Mouse (Mus musculus) liver, embryonic 15.5 days (tissue): Measurements from ENCODE around the gene Hnrnpul1. TPM values are rescaled to one million over a fixed set of nuclear protein-coding genes. Genes with fewer than 3 reads are reported as not detected.
A peak's percentile ranks its signal among the peaks of the same experiment; 100 is the strongest.

Experiments
- ATAC-seq: fragments of 200-750 bp; cut with Nextera tagmentation; 2 replicates; pipeline ENCODE4 v1.8.0; 2017; ENCODE audit warnings: moderate number of reproducible peaks, mild to moderate bottlenecking, moderate library complexity; ENCODE audit not compliant: insufficient read depth
- H3K27ac ChIP-seq: fragments of 300-500 bp; sonication (generic); replicated peaks from 2 replicates; pipeline ENCODE4 v1.5.1; 2015; ENCODE audit warnings: mild to moderate bottlenecking, inconsistent platforms
- H3K27me3 ChIP-seq: fragments of 300-500 bp; sonication (generic); 2 replicates; pipeline ENCODE4 v1.6.1; 2015; ENCODE audit warnings: mild to moderate bottlenecking, inconsistent platforms
- H3K36me3 ChIP-seq: fragments of 300-500 bp; sonication (generic); replicated peaks from 2 replicates; pipeline ENCODE4 v1.6.1; 2015; ENCODE audit warnings: moderate library complexity, mild to moderate bottlenecking, inconsistent platforms
- H3K4me1 ChIP-seq: fragments of 300-500 bp; sonication (generic); replicated peaks from 2 replicates; pipeline ENCODE4 v1.6.1; 2015; ENCODE audit warnings: inconsistent platforms
- H3K4me2 ChIP-seq: fragments of 300-500 bp; sonication (generic); 2 replicates; pipeline ENCODE4 v1.6.1; 2015; ENCODE audit warnings: moderate library complexity, mild to moderate bottlenecking, inconsistent platforms
- H3K4me3 ChIP-seq: fragments of 300-500 bp; sonication (generic); replicated peaks from 2 replicates; pipeline ENCODE4 v1.5.1; 2015; ENCODE audit warnings: mild to moderate bottlenecking, inconsistent platforms
- H3K9ac ChIP-seq: fragments of 300-500 bp; sonication (generic); 2 replicates; pipeline ENCODE4 v1.6.1; 2015; ENCODE audit warnings: moderate library complexity, mild to moderate bottlenecking, inconsistent platforms
- H3K9me3 ChIP-seq: fragments of 300-500 bp; sonication (generic); replicated peaks from 2 replicates; pipeline ENCODE4 v1.6.1; 2016; ENCODE audit warnings: inconsistent platforms
- WGBS: fragments of 180-500 bp; shearing (Covaris S2); methylation state at CpG from one replicate; pipeline ENCODE4 v1.1.7; 2015; ENCODE audit warnings: mixed read lengths; ENCODE audit not compliant: insufficient replicate concordance; 5-methylcytosine and 5-hydroxymethylcytosine counted together
- polyA plus RNA-seq: library from polyadenylated mRNA; unstranded; fragments of >200 nt; fragmentation: Nextera tagmentation; extraction: Ambion mirVana; gene quantifications from 2 replicates; pipeline ENCODE4 v1.2.1, GENCODE M21; 2015

Hnrnpul1 gene
- polyA plus RNA-seq, 1 experiment from 2014 or later = 28.0 TPM

DNA sequence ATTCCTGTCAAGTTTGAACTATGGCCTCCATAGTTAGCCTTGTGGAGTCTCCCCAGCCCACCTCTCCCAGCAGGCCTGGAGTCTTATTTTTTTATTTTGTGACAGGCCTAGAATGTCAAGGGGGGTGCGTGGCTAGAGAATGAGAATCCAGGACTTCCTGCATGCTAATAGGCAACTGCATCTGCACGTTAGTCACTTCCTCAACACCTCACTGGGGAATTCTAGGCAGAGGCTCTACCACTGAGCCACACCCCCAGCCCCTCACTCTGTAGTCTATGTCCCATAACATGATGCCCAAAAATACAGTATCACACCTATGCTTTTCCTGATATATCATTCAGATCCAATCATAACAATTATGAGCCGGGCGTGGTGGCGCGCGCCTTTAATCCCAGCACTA, 77.5 kb downstream of the Hnrnpul1 start:
- Histone ChIP-seq H3K27me3 (peaks cover 41% of the 10 kb centered on the region), H3K4me1 (peaks cover 45% of the 10 kb centered on the region), H3K4me2 (no peak overlapping the region), H3K36me3 (no peaks in the 10 kb centered on the region), H3K27ac (no peak overlapping the region), H3K4me3 (no peak overlapping the region), H3K9me3 (no peaks in the 10 kb centered on the region), H3K9ac (no peak overlapping the region)
- WGBS = 83% methylated on average over 7 of the region's 7 CpGs
- ATAC-seq = no peak

DNA sequence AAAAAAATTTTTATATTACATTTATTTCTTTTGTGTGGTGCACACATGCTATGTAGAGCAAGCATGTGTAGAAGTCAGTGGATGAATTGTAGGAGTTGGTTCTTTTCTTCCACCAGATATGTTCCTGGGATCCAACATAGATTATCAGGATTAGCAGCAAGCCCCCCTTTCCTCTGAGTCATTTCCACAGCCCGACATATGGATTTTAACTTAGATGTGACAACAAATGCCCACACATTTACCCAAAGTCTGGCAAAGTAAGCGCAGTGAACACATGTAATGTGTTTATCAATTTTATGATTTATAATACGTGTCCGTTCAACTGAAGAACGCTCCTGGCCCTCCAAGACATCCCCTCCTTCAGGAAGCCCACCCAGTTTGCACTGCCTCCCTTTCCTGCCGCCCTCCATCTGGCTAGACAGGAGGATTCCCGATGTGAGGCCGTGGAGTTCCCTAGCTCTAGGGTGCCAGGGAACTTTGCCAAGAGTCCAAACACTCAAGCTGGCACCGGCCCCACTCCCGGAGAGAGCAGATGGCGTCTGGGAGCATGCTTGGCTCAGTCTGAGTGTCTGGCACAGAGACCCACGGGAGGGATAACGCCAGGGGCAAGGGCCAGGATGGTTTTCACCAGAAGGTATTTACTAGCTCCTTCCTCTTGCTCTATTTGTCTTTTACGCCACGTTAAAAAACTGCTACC, 78.3 kb downstream of the Hnrnpul1 start:
- Histone ChIP-seq H3K27ac (no peak overlapping the region), H3K9me3 (no peaks in the 10 kb centered on the region), H3K36me3 (no peaks in the 10 kb centered on the region), H3K4me1 (peaks cover 37% of the 10 kb centered on the region), H3K4me2 (no peak overlapping the region), H3K4me3 (no peak overlapping the region), H3K27me3 (peaks cover 41% of the 10 kb centered on the region), H3K9ac (no peak overlapping the region)
- no peak for ATAC-seq
- 75% methylated on average over 15 of the region's 15 CpGs for WGBS

DNA sequence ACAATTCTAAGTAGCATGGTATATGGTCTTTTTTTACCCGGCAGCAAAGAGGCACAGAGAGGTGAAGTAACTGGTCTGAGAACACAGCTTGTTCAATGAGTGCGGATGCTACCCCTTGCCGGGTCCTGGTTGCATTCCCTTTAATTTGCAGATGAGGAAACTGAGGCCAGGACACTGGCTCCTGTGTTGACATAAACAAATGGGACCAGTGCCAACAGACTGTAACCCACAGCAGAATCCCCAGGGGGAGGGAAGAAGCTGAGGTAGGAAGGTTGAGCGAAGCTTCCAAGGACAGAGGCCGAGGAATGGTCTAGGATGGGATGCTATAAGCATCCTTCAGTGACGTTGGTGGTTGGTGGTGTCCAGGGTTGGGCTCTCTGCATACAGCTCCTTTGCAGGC, 79.2 kb downstream of the Hnrnpul1 start:
- peaks cover 32% of the 10 kb centered on the region for H3K4me1 ChIP-seq
- no peak overlapping the region for H3K27ac ChIP-seq
- ATAC-seq = no peak
- no peak overlapping the region for H3K9ac ChIP-seq
- WGBS = 51% methylated on average over 6 of the region's 6 CpGs
- H3K4me2 ChIP-seq = peak overlapping the region; percentile 66
- H3K27me3 ChIP-seq = peaks cover 41% of the 10 kb centered on the region
- H3K4me3 ChIP-seq = no peak overlapping the region
- no peaks in the 10 kb centered on the region for H3K36me3 ChIP-seq
- no peaks in the 10 kb centered on the region for H3K9me3 ChIP-seq

DNA sequence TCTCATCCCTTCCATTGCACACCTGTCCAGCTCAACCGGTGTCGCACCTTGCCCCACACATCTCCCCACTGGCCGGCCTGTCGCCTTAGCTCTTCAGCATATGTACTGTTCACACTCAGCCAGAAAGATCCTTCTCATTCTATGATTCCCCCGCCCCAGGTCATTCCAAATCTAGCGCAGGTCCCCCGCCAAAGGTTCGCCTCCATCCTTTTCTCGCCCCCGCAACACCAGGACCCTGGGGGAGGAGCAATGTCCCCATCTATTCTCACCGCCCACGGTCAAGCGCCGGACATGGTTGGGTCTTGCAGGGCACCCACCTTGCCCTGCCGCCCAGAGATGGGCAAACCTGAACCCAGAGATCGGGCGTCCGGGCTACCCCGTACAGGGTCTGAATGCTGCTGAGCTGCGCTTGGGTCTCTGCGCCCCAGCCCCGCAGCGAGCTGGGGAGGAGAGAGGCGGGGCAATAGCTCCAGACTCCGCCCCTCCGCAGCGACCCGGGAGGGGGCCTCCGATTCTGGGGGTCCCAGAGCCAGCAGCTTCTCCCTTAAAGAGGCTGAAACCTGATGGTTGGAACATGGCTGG, 79.7 kb downstream of the Hnrnpul1 start, which contains the start of gene Tmem91:
Tmem91 (minus strand) TSS at position 448 of the 582 bp plus-strand sequence.
- Histone ChIP-seq H3K9me3 (no peaks in the 10 kb centered on the region), H3K27ac (no peak within 1 kb of the TSS), H3K4me3 (peak within 1 kb of the TSS; percentile 39), H3K27me3 (peaks cover 41% of the 10 kb centered on the region), H3K4me1 (peaks cover 26% of the 10 kb centered on the region), H3K4me2 (peak within 1 kb of the TSS; percentile 66), H3K36me3 (no peaks in the 10 kb centered on the region), H3K9ac (no peak within 1 kb of the TSS)
- no peak for ATAC-seq
- 1% methylated on average over 29 of the region's 29 CpGs for WGBS

DNA sequence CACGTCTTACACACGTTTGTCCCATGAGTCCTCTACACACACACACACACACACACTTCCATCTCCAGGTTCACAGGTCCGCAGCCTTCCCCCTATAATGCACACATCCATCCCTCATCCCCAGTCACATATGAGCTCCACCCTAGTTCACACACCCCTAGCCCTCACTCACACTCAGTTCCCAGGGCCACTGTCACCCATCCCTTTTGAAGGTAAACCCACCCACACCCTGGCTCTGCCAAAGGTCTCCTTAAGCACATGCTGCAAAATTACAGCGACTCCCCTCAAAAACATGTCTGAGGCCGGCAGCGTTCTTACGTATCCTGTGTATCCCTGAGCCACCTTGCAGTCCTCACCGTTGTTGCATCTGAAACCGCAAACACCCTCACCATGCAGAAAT, 80.3 kb downstream of the Hnrnpul1 start:
- peak overlapping the region; percentile 66 for H3K4me2 ChIP-seq
- H3K27ac ChIP-seq = no peak overlapping the region
- no peaks in the 10 kb centered on the region for H3K36me3 ChIP-seq
- no peaks in the 10 kb centered on the region for H3K9me3 ChIP-seq
- no peak for ATAC-seq
- peaks cover 41% of the 10 kb centered on the region for H3K27me3 ChIP-seq
- 15% methylated on average over 9 of the region's 9 CpGs for WGBS
- peak overlapping the region; percentile 39 for H3K4me3 ChIP-seq
- H3K9ac ChIP-seq = no peak overlapping the region
- peaks cover 21% of the 10 kb centered on the region for H3K4me1 ChIP-seq

DNA sequence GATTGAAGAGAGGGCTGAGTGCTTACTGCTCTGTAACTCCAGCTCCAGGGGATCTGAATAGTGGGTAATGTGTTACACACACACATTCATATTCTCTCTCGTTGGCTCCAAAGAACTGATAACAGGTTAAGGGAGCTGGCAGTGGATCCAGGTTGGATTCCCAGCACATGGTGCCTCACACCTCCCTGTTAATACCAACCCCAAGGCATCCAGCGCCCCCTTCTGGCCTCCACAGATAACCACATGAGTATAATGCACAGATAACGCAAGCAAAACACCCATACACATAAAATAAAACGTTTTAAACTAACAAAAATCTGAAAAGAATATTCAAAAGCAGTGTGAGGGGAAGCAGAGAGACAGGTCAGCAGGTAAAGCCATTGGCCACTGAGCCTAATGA, 82.1 kb downstream of the Hnrnpul1 start:
- peaks cover 14% of the 10 kb centered on the region for H3K4me1 ChIP-seq
- H3K27me3 ChIP-seq = peaks cover 41% of the 10 kb centered on the region
- no peak for ATAC-seq
- 44% methylated on average over 4 of the region's 4 CpGs for WGBS
- peaks cover 14% of the 10 kb centered on the region for H3K36me3 ChIP-seq
- H3K27ac ChIP-seq = no peak overlapping the region
- no peaks in the 10 kb centered on the region for H3K9me3 ChIP-seq
- H3K4me2 ChIP-seq = no peak overlapping the region
- H3K4me3 ChIP-seq = no peak overlapping the region
- H3K9ac ChIP-seq = no peak overlapping the region

DNA sequence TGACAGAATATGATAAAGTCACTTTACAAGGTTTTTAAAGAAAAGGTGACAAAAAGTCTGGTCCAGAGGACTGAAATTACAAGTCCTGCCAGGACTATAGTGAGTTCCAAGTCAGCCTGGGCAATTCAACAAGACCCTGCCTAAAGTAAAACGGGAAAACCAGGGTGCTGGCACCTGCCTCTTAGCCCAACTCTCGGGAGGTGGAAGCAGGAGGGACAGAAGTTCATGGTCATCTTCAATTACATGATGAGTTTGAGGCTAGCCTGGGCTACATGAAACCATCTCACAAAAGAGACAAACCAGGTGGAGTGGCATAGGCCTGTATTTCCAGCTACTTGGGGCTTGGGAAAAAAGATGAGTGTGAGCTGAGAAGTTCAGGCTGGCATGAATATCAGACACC, 82.9 kb downstream of the Hnrnpul1 start:
- Histone ChIP-seq H3K4me2 (no peak overlapping the region), H3K4me1 (peaks cover 14% of the 10 kb centered on the region), H3K27me3 (peaks cover 41% of the 10 kb centered on the region), H3K9me3 (no peaks in the 10 kb centered on the region), H3K4me3 (no peak overlapping the region), H3K9ac (no peak overlapping the region), H3K27ac (no peak overlapping the region), H3K36me3 (peaks cover 18% of the 10 kb centered on the region)
- no peak for ATAC-seq
- 65% methylated on average over 2 of the region's 2 CpGs for WGBS

Other genes with a start within 250 kb of the Hnrnpul1 start
- gene Ceacam2, start 214.9 kb downstream of the Hnrnpul1 start, polyA plus RNA-seq = not detected in 2 replicates
- gene Erich4, start 138.9 kb downstream of the Hnrnpul1 start, polyA plus RNA-seq = 0.38 and 0.60 TPM in 2 replicates
- gene Dmac2, start 135.3 kb downstream of the Hnrnpul1 start, polyA plus RNA-seq = 7.9 and 8.6 TPM in 2 replicates
- 2.7 and 2.8 TPM in 2 replicates for gene B3gnt8, start 128.1 kb downstream of the Hnrnpul1 start, polyA plus RNA-seq
- 30.2 and 39.3 TPM in 2 replicates for gene Bckdha, start 95.8 kb downstream of the Hnrnpul1 start, polyA plus RNA-seq
- gene Exosc5, start 95.6 kb downstream of the Hnrnpul1 start, polyA plus RNA-seq = 46.1 and 50.8 TPM in 2 replicates
- gene Tmem91, start 79.6 kb downstream of the Hnrnpul1 start, polyA plus RNA-seq = 0.96 and 1.0 TPM in 2 replicates
- gene B9d2, start 74.0 kb downstream of the Hnrnpul1 start, polyA plus RNA-seq = 19.9 and 23.2 TPM in 2 replicates
- 5.0 and 6.0 TPM in 2 replicates for gene Tgfb1, start 67.8 kb downstream of the Hnrnpul1 start, polyA plus RNA-seq
- gene Ccdc97, start 35.7 kb downstream of the Hnrnpul1 start, polyA plus RNA-seq = 9.7 and 10.6 TPM in 2 replicates
- 18.1 and 22.2 TPM in 2 replicates for gene Axl, start 33.9 kb upstream of the Hnrnpul1 start, polyA plus RNA-seq
- gene Cyp2s1, start 62.2 kb upstream of the Hnrnpul1 start, polyA plus RNA-seq = 0.46 TPM in 2 replicates
- gene Cyp2b10, start 142.9 kb upstream of the Hnrnpul1 start, polyA plus RNA-seq = 0.07 TPM in 1 of 2 replicates, not detected in the other